Mouse (Mus musculus) spleen, adult 2 months (tissue): ENCODE data around the gene Exosc5. TPM values are rescaled to one million over a fixed set of nuclear protein-coding genes. Genes with fewer than 3 reads are reported as not detected.
A peak's percentile ranks its signal among the peaks of the same experiment; 100 is the strongest.

Experiments used
- DNase-seq, 2 experiments: peaks; one replicate each; pipeline versions ENCODE4 v3.0.0 to v3.0.0-alpha.2; 2012 to 2021; ENCODE audit warnings: low spot score in 2 of 2, low read depth in 1 of 2
- H3K27ac ChIP-seq: fragments of 200-500 bp; 2 replicates; pipeline ENCODE4 v1.5.1; 2012; ENCODE audit warnings: low read length, inconsistent platforms; ENCODE audit not compliant: insufficient read depth
- H3K27me3 ChIP-seq: fragments of 200-500 bp; 2 replicates; pipeline ENCODE4 v1.6.1; 2012; ENCODE audit warnings: mild to moderate bottlenecking, moderate library complexity, low read length, inconsistent platforms; ENCODE audit not compliant: control insufficient read depth, insufficient read depth
- H3K36me3 ChIP-seq: fragments of 200-500 bp; 2 replicates; pipeline ENCODE4 v1.6.1; 2012; ENCODE audit warnings: mild to moderate bottlenecking, low read length, inconsistent platforms; ENCODE audit not compliant: control insufficient read depth, insufficient read depth
- H3K4me1 ChIP-seq: fragments of 200-500 bp; 2 replicates; pipeline ENCODE4 v1.6.1; 2011; ENCODE audit warnings: inconsistent platforms; ENCODE audit not compliant: control insufficient read depth, insufficient read depth, insufficient read length
- H3K4me3 ChIP-seq: fragments of 200-500 bp; 2 replicates; pipeline ENCODE4 v1.5.1; 2011; ENCODE audit warnings: mild to moderate bottlenecking, inconsistent platforms; ENCODE audit not compliant: insufficient read depth, insufficient read length; ENCODE audit errors: extremely low read depth
- CTCF ChIP-seq: fragments of 200-500 bp; IDR thresholded peaks from 2 replicates; pipeline ENCODE4 v1.5.1; 2011; ENCODE audit warnings: mild to moderate bottlenecking, inconsistent platforms; ENCODE audit not compliant: insufficient read depth, insufficient read length, insufficient replicate concordance; ENCODE audit errors: extremely low read depth
- POLR2A ChIP-seq: fragments of 200-500 bp; IDR thresholded peaks from 2 replicates; pipeline ENCODE4 v1.6.1; 2011; ENCODE audit warnings: low read depth, low read length, inconsistent platforms
- WGBS: fragments of 180-500 bp; shearing (Covaris S2); methylation state at CpG from one replicate; pipeline ENCODE4 v1.1.7; 2018; 5-methylcytosine and 5-hydroxymethylcytosine counted together
- polyA plus RNA-seq: library from polyadenylated mRNA; depleted of rRNA; stranded (reverse); fragments of >200 nt; gene quantifications from 2 replicates; pipeline ENCODE4 v1.2.3, GENCODE M21; 2012

The Exosc5 gene
- polyA plus RNA-seq, 1 experiment, result 79.5 TPM

DNA sequence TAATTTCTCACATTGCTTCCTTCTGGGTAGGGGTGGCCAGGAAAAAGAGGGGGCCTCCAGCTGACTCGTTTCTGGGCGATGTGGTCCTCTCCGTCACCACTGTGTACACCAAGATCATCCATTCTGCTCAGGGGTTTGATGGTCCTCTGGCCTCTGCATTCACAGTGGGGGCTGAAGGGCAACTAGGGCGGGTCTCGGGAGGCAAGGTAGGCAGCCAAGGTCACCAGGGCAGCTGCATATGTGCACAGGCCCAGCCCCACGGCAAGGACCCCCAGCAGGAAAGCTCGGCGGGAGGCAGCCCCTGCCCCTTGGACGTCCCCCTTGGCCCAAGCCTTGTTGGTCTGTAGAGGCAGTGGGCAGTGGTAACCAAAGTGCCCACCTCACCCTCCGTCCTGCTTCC, 10.2 kb downstream of the Exosc5 start:
- H3K36me3 ChIP-seq, result peaks cover 38% of the 10 kb centered on the region
- WGBS, result 92% methylated on average over 10 of the region's 10 CpGs

DNA sequence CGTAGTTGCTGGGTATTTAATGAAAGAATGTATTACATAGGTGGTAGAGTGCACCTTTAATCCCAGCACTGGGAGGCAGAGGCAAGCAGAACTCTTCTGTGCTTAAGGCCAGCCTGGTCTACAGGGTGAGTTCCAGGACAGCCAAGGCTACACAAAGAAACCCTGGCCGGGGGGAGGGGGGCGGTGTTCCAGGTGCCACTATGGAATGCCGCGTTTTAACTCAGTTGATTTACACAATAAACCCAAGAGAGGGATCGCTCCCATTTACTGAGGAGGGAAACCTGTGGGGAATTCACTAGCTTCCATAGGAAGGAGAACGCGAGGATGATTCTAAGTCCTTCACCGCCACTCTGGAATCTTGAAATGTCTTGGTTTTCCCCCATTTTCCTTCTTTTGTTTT, 10.7 kb downstream of the Exosc5 start:
- Histone ChIP-seq H3K4me3 (no peak overlapping the region), H3K4me1 (0 out of 2 replicates have a peak, but pooled peaks cover 3% of the 10 kb centered on the region), H3K27ac (no peak overlapping the region), H3K36me3 (peaks cover 33% of the 10 kb centered on the region), H3K27me3 (no peaks in the 10 kb centered on the region)
- TF ChIP-seq CTCF (no peak), POLR2A (no peak)
- 93% methylated on average over 9 of the region's 9 CpGs for WGBS
- DNase-seq, result no peak

More for the DNA sequence above, 10.2 kb downstream of the Exosc5 start:
- H3K4me1 ChIP-seq, result no peaks in the 10 kb centered on the region
- no peaks in the 10 kb centered on the region for H3K27me3 ChIP-seq
- TF ChIP-seq CTCF, result no peak
- no peak for TF ChIP-seq POLR2A
- H3K4me3 ChIP-seq, result no peak overlapping the region
- no peak for DNase-seq
- no peak overlapping the region for H3K27ac ChIP-seq

DNA sequence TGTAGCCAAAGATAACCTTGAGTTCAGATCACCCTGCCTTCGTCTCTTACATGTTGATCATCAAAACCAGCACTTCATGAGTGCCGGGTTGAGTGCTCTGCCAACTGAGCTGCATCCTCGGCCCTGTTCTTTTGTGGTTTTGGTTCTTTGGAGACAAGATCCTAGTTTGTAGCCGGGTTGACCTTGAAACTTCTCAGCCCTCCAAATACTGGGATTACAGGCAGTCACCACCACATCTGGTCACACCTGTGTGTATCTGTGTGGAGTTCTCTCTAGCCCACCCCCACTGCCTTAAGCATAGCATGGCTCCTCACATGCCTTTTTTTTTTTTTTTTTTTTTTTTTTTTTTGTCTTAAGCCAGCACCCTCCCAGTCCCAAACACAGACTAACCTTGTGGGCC, 11.1 kb downstream of the Exosc5 start:
- no peak overlapping the region for H3K27ac ChIP-seq
- TF ChIP-seq CTCF, result no peak
- no peak for TF ChIP-seq POLR2A
- H3K27me3 ChIP-seq, result peaks cover 2% of the 10 kb centered on the region; the same call in 1 of the 2 replicates
- peaks cover 30% of the 10 kb centered on the region for H3K36me3 ChIP-seq
- WGBS, result 87% methylated on average over 4 of the region's 4 CpGs
- 0 out of 2 replicates have a peak, but pooled peaks cover 7% of the 10 kb centered on the region for H3K4me1 ChIP-seq
- H3K4me3 ChIP-seq, result no peak overlapping the region
- DNase-seq, result no peak

DNA sequence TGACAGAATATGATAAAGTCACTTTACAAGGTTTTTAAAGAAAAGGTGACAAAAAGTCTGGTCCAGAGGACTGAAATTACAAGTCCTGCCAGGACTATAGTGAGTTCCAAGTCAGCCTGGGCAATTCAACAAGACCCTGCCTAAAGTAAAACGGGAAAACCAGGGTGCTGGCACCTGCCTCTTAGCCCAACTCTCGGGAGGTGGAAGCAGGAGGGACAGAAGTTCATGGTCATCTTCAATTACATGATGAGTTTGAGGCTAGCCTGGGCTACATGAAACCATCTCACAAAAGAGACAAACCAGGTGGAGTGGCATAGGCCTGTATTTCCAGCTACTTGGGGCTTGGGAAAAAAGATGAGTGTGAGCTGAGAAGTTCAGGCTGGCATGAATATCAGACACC, 12.7 kb downstream of the Exosc5 start:
- 74% methylated on average over 2 of the region's 2 CpGs for WGBS
- DNase-seq, result no peak
- H3K27ac ChIP-seq, result no peak overlapping the region
- 0 out of 2 replicates have a peak, but pooled peaks cover 8% of the 10 kb centered on the region for H3K4me1 ChIP-seq
- H3K4me3 ChIP-seq, result no peak overlapping the region
- peaks cover 15% of the 10 kb centered on the region for H3K36me3 ChIP-seq
- TF ChIP-seq POLR2A, result no peak
- TF ChIP-seq CTCF, result no peak
- peaks cover 2% of the 10 kb centered on the region; the same call in 1 of the 2 replicates for H3K27me3 ChIP-seq

DNA sequence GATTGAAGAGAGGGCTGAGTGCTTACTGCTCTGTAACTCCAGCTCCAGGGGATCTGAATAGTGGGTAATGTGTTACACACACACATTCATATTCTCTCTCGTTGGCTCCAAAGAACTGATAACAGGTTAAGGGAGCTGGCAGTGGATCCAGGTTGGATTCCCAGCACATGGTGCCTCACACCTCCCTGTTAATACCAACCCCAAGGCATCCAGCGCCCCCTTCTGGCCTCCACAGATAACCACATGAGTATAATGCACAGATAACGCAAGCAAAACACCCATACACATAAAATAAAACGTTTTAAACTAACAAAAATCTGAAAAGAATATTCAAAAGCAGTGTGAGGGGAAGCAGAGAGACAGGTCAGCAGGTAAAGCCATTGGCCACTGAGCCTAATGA, 13.5 kb downstream of the Exosc5 start:
- Histone ChIP-seq H3K36me3 (peaks cover 11% of the 10 kb centered on the region), H3K4me3 (no peak overlapping the region), H3K4me1 (0 out of 2 replicates have a peak, but pooled peaks cover 8% of the 10 kb centered on the region), H3K27me3 (peaks cover 2% of the 10 kb centered on the region; the same call in 1 of the 2 replicates), H3K27ac (no peak overlapping the region)
- WGBS, result 64% methylated on average over 4 of the region's 4 CpGs
- no peak for DNase-seq
- TF ChIP-seq CTCF, result no peak

DNA sequence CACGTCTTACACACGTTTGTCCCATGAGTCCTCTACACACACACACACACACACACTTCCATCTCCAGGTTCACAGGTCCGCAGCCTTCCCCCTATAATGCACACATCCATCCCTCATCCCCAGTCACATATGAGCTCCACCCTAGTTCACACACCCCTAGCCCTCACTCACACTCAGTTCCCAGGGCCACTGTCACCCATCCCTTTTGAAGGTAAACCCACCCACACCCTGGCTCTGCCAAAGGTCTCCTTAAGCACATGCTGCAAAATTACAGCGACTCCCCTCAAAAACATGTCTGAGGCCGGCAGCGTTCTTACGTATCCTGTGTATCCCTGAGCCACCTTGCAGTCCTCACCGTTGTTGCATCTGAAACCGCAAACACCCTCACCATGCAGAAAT, 15.3 kb downstream of the Exosc5 start:
- H3K4me1 ChIP-seq, result 0 out of 2 replicates have a peak, but pooled peaks cover 8% of the 10 kb centered on the region
- no peaks in the 10 kb centered on the region for H3K36me3 ChIP-seq
- peak overlapping the region; percentile 17; the same call in 1 of the 2 replicates for H3K4me3 ChIP-seq
- 13% methylated on average over 9 of the region's 9 CpGs for WGBS
- H3K27ac ChIP-seq, result no peak overlapping the region
- no peak for DNase-seq
- peaks cover 2% of the 10 kb centered on the region; the same call in 1 of the 2 replicates for H3K27me3 ChIP-seq
- TF ChIP-seq POLR2A, result no peak
- no peak for TF ChIP-seq CTCF

DNA sequence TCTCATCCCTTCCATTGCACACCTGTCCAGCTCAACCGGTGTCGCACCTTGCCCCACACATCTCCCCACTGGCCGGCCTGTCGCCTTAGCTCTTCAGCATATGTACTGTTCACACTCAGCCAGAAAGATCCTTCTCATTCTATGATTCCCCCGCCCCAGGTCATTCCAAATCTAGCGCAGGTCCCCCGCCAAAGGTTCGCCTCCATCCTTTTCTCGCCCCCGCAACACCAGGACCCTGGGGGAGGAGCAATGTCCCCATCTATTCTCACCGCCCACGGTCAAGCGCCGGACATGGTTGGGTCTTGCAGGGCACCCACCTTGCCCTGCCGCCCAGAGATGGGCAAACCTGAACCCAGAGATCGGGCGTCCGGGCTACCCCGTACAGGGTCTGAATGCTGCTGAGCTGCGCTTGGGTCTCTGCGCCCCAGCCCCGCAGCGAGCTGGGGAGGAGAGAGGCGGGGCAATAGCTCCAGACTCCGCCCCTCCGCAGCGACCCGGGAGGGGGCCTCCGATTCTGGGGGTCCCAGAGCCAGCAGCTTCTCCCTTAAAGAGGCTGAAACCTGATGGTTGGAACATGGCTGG, 15.8 kb downstream of the Exosc5 start, which contains the start of gene Tmem91:
TSS of gene Tmem91 (minus strand) at position 448 of the 582 bp plus-strand sequence.
- 2% methylated on average over 29 of the region's 29 CpGs for WGBS
- Histone ChIP-seq H3K27ac (no peak within 1 kb of the TSS), H3K4me1 (peaks cover 8% of the 10 kb centered on the region; the same call in 1 of the 2 replicates), H3K27me3 (peaks cover 2% of the 10 kb centered on the region; the same call in 1 of the 2 replicates), H3K4me3 (peak within 1 kb of the TSS; percentile 17; the same call in 1 of the 2 replicates), H3K36me3 (no peaks in the 10 kb centered on the region)
- no peak for DNase-seq
- TF ChIP-seq CTCF (no peak), POLR2A (no peak)
